Mouse (Mus musculus) cerebellum, postnatal 10 days (tissue): ENCODE measurements around the gene Cask.

Experiments
- DNase-seq, 2 experiments: peaks; one replicate each; pipeline ENCODE4 v3.0.0; 2021; ENCODE audit warnings: mixed read lengths in 2 of 2

Gene Cask

DNA sequence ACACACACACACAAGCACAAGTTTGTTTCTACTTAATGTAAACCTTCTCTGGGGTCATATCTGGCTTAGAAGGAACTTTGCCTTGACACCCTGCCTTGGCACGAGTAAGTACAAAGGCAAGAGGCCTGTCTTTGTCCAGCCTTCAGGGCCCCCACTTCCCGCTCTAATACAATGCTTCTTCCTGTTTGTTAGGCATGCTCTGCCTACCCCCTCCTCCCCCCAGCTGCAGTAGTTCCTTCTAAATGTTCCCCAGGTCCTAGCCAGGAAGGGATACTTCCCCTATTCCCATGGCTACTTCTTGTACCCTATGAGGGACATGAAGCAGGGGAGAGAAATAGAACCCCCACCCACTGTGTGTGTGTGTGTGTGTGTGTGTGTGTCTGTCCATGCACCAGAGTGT is 344.8 kb downstream of the Cask start:
- no peak for DNase-seq

DNA sequence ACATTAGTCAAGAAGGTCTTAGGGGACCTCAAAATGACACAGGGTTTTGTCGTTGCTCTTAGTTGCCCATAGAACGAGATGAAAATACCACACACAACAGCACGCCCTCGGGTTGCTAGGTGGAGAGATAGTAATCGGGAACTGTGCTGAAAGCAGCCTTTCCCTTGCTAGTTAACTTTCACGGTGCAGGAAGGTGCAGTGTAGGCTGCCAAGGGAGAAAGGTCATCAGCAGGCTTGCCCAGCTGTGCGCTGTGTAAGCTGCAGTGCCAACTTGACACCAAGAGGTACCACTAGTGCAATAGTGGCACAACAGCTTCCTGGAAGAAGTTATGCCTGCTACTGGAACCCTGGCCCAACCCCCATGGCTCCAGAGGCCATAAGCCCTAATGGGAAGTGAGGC is 346.8 kb downstream of the Cask start:
- no peak for DNase-seq

DNA sequence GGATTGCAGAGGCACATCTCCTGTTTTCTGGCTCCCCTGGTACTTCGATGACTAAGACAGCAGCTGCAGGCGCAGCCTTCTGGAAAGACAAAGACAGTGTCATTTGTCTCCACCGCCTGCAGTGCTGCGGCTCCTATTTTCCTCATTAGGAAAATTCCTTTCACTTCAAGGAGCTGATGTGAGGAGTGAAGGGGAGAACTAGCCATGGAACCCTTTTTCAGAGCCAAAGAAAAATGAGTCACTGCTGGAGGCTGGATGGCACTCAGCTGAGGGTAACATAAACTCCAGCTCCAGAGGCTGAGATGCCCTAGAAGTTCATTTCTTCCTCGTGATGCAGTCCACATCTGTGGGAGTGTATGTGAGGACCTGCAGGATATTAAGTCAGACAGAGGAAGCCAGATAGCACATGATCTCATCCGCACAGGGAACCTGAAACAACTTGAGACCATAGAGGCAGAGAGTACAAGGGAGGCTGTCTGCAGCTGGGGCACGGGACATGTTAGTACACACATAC is 348.2 kb downstream of the Cask start:
- peak in 1 of 2 experiments; percentile 27 for DNase-seq

DNA sequence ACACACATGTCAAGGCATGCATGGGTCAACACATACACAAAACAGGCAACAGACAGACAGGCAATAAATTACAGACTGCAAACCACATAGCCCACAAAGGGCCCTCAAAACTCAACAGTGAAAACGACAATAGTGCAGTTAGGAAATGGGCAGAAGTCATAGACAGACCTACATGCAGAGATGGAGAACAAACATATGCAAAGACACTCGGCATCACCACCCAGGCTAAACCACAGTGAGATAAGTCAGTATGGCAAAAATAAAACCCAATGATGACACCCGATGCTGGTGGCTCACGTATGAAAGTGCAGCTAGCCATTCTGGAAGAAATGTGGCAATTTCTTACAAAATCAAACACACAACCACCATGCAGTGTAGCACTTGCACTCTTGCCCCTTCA is 350.9 kb downstream of the Cask start:
- DNase-seq = no peak

DNA sequence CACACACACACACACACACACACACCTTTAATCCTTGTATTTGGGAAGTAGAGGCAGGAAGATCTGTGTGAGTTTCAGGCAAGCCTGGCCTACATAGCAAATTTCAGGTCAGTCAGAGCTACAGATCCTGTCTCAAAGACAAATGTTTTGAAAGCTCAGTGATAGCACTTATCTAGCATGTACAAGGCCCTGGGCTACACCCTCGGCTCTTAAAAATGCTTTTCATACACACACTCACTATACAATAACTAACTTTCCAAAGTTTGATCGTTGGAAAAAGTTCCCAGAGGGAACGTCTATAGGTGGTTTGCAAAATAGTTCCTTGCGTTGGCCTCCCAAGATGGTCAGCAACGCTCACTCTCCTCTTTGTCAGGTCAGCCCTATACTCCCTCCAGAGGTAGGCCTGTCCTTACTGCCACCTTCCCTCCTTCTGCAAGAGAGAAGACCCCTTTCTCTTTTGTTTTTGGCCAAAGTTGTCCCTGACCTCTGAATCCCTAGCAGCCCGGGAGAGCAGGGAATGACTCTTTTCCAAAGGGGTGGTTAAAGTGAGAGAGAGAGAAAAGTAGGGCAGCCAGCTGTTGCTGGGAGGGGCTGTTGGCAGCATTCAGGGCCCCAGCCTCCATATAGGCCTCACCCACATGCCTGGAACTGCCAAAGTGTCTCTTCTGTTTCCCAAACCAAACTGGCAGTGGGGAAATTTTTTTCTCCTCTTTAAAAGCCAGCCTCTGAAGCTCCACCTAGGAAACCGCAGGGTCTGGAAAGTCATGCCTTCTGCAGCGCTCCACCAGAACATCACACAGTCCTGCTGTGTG is 356.1 kb downstream of the Cask start:
- no peak for DNase-seq

DNA sequence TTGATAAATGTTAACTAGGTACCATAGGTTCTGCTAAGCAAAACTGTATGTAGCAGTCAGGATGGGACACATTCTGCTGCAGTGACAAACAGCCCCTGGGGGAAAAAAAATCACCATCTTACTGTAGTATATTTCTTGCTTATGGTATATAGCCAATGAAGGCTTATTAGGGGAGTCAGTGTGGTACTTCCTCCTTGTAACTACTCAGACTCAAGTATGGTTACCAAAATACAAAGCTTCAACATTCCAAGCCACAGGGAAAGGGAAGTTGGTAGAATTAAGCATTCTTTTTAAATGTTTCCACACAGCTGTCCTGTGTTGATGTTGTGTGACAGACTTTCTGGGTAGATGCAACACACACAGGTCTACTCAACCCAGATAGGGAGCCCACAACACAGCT is 358.2 kb downstream of the Cask start:
- no peak for DNase-seq

DNA sequence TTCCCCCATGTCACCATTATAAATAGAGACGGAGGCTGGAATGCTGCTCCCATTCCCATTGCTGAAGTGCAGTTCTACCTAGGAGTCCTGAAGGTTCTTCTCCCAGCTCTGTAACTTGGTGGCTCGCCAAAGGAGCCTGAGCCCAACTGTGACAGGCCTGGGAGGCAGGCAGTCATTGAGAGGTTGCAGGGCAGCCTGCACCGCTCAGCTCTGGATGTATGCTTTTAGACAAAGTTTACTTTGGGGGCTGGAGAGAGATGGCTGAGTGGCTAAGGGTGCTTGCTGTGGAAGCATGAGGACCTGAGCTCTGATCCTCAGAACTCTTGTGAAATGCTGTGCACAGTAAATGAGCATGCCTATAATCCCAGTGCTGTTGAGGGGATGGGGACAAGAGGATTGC is 360.2 kb downstream of the Cask start:
- no peak for DNase-seq

DNA sequence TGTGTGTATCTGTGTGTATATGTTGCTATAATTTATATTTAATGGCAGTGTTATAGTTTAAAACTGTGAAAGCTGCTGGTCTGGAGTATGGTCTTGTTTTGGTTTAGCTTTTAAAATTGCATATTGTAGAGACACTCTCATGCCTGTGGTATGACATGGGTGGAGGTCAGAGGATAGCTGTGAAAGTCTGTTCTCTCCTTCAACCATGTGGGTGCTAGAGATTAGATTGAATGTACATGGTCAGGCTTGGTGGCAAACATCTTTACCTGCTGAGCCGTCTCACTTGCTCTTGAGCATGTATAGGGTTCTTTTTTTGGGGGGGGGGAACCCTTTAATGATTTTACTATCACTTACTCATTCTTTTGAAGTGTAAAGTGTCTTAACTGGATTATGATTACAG is 361.4 kb downstream of the Cask start:
- DNase-seq = no peak

DNA sequence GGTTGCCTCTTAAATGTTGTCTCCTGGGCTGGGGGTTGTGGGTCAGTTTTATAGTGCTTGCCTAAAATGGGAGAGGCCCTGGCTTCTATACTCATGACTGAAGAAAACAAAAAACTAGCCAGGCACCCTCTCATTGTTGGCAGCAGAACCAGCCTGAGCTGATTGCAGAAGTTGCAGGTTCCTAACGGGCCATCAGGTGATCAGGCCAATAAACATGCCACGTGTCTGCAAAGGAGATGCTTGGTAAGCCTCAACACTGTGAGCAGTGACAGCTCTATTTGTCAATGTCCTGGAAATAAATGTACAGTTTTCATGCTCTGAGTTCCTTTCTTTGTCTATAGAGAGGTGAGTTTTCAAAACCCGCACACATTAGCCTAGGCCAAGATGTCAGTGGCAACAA is 362.2 kb downstream of the Cask start:
- no peak for DNase-seq

DNA sequence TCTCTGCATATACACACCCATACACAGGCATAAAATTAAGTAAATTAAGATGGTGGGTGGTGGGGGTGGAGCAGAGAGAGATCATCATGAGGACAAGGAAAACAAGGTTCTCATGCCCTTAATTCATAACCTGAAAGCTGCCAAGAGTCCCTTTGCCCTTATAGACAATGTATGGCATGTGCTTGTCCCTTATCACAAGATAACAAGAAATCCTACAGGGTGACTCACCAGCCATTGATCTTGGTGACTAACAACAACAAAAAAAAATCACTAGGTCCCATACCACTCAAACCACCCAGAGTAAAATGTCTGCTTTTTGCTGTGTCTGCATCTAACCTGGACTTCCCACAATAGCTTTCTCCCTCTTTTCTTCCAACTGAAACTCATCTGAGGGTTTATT is 366.7 kb downstream of the Cask start:
- DNase-seq = no peak

DNA sequence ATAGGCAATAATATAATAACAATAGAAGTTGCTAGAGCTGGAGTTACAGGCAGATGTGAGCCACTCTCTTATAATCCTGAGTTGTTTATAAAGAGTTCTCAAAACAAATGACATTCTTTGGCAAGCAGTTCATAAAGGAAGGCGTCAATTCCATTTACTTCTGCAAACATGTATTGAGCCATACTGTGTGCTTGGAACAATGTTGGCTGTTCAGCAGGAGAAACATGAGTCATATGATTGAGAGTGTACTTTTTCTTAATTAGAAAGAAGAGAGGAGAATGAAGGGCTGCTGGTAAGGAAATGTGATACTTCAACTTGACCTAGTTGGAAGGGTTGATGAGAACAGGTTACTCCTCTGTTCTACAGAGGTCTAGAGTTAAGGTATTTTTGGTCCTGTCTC is 368.6 kb downstream of the Cask start:
- no peak for DNase-seq

DNA sequence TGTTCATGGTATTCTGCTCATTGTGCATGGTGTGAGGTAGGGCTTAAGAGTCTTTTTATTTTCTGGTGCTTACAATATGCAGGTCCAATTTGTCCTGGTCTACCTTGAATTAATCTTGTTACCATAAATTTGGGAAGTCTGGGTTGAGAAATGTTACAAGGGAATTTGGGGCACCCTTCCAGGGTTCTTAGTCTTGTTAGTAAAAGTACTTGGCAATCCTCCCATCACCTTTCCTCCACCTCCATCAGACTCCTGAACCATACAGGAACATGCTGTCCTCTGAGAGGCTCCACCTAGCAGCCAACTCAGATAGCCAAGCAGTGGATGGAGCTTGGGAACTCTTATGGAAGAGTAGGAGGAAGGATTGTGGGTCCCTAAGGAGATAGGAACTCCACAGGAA is 371.6 kb downstream of the Cask start:
- no peak for DNase-seq

DNA sequence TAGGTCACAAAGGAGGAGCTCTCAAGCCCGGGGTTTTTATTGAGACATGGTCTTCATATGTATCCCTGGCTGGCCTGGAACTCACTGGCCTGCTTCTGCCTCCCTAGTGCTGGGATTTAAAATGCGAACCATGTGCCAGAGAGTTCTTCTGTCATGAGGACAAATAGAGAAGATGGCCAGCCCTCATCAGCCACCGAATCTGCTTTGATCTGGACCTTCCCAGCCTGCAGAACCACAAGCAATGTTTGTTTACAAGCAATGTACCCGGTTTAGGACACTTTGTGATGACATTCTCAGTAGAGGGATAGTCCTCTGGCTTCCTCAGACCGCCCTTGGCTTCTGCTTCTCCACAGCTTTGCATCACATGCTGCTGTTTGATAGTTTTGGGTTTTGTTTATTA is 372.9 kb downstream of the Cask start:
- DNase-seq = no peak

DNA sequence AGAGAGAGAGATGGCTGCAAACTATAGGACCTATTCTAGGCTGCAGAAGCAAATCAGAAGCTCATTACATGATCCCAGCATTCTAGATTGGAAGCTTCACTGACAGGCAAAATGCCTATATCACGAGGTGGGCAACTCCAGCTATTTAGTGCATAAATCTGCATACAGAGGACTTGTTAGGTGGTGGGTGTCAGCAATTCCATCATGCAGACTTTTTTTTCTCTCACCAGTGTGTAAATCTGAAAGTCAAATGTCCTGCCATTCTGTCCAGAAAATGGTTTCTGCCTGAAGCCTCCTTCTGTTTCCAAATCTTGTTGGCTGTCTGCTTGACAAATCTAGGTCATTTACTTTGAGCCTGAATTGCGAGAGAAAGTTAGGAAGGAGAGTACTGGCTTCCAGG is 373.6 kb downstream of the Cask start:
- DNase-seq = no peak

DNA sequence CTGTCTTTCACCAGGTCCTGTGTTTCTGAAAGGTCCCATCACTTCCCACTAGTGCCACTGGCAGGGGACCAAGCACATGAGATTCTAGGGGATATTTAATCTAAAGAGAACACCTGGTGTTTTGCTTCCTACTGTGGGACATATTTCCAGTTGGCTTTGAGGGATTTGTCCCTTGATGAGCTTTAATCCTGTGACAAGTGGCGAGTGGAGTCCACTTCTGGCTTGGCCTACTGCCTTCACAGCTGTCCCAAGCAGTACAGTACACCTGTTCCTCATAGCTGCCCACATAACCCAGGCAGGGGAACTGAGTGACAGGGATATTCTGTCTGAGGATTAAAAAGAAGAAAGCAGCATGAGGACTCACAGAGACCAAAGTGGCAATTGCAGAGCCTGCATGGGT is 375.8 kb downstream of the Cask start:
- DNase-seq = no peak

DNA sequence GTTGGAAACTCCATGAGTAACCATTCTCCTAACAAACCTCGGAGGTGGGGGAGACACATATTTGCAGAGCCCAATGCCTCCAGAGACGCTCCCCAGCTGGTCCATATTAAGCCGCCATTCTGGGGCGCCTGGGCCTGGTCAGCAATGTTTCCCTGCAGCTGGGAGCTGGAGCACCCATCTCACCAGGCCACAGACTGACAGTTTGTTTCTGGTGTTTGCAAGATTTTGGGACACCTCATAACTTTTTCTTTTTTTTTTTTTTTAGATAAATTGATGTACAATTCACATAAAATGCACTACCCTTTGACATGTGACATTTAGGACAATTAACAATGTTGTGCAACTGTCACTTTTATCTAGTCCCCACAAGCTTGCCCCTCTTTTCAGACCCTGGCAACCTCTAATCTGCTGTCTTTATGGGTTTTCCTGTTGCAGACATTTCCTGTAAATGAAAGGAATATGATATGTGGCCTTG is 378.4 kb downstream of the Cask start:
- DNase-seq = no peak

DNA sequence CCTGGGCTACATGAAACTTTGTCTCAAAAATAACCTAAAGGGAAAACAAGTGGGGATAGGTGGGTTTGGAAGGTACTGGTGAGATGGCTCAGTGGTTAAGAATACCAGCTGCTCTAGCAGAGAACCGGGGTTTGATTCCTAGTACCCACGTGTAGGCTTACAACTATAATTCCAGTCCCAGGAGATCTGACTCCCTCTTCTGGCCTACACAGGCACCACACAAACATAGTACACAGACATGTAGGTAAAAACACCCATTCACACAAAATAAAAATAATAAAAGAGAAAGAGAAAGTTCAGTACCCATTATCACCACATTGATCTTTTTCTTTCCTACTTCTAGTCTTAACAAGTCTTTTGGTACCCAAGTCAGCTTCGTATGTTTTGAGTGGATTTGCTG is 379.2 kb downstream of the Cask start:
- no peak for DNase-seq

DNA sequence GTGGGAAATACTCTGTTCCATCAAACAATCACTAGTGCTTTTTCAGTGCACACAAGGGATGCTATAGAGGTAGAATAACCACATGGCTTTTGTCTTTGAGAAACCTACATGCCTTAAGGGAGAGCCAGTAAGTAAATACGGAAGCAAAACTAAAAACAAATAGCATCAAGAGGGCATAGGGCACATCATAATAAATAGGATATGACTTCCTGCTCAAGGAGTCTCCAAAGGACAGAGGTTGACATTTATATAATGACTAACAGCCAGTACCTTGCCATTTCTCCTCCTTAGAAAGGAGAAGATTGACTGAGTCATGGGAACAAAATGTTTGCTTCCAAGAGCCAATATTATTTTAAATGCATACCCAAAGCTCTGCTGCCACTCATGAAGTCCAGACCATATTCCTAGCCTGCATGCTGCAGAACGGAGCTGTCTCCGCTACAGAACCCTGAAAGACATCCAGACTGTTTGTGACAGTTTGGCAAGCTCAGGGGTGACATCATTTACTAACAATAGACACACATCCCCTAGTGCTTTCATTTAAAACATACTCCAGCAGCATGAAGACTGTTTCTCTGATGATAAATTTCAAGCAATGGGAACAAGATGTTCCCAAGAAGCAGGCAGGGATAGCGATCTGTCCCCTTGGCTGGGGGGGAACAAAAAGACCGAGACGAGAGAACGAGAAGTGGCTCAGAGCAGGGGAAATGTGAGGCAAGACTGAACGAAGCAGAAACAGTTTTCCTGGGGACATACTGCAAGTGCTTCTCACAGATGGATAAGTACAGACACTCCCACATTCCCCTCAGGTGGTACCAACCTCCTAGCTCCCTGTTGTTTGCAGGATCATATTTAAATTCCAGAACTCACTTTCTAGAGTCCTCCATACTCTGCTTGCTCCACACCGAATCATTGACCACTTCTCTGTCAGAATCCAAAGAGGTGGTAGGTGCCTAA is 381.7 kb downstream of the Cask start:
- DNase-seq = peak; percentile 71 to 77

DNA sequence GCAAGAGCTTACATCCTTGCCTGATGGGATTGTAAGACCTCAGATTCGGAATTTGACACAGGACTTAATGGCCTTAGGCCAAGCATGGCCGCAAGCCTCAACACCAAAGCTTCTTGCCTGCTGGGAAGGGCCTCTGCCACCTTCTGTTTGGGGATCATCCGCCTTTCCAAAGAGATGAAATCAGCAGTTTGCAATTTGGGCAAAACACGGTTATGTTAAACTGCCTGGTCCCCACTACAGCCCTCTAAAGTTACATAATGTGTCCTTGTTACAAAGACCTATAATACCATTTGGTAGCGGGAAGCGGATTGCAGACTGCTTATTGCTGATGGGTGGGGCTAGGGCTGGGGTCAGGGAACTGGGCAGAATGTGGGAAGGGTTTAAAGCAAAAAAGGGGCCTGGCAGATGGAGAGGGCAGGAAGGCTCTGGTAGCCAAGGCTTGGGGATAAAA is 384.0 kb downstream of the Cask start:
- DNase-seq = peak; percentile 68 to 73
